Mouse (Mus musculus) CH12.LX (cell line): ENCODE results near the gene Gatm. TPM values are rescaled to one million over a fixed set of nuclear protein-coding genes. Genes with fewer than 3 reads are reported as not detected.

Experiments used
- DNase-seq: peaks from one replicate; pipeline ENCODE4 v3.0.0-alpha.2; 2013; ENCODE audit errors: extremely low read depth
- H3K27ac ChIP-seq: 2 replicates; pipeline ENCODE4 v1.5.1; 2012; ENCODE audit warnings: low read depth, mild to moderate bottlenecking, control low read depth, moderate library complexity; ENCODE audit not compliant: insufficient read depth
- H3K27me3 ChIP-seq: replicated peaks from 2 replicates; pipeline ENCODE3; 2012; ENCODE audit warnings: inconsistent platforms
- H3K36me3 ChIP-seq, 2 experiments: replicated peaks in 1 of 2; 2 replicates each; pipeline versions ENCODE3 to v1.6.1; 2012; ENCODE audit warnings: inconsistent platforms in 1 of 2, low read length in 1 of 2, mild to moderate bottlenecking in 1 of 2, mixed read lengths in 1 of 2, moderate library complexity in 1 of 2; ENCODE audit not compliant: control insufficient read depth in 1 of 2, insufficient read depth in 1 of 2
- H3K4me1 ChIP-seq, 2 experiments: 2 replicates each; pipeline ENCODE4 v1.6.1; 2012; ENCODE audit warnings: inconsistent platforms in 1 of 2, moderate library complexity in 1 of 2; ENCODE audit not compliant: insufficient read depth in 2 of 2, control insufficient read depth in 1 of 2
- H3K4me2 ChIP-seq: 2 replicates; pipeline ENCODE4 v1.6.1; 2012; ENCODE audit warnings: low read depth, mild to moderate bottlenecking, control low read depth; ENCODE audit not compliant: poor library complexity, insufficient read depth, severe bottlenecking
- H3K4me3 ChIP-seq, 3 experiments: fragments of 150-350 bp in 1 of 3; sonication (generic) in 1 of 3; replicated peaks in 1 of 3; 2 replicates each; pipeline versions ENCODE3 to v1.5.1; 2011 to 2012; ENCODE audit warnings: low read depth in 2 of 3, low read length in 2 of 3, mild to moderate bottlenecking in 2 of 3, moderate library complexity in 2 of 3, control low read depth in 1 of 3, improper control_type of control experiment in 1 of 3, inconsistent platforms in 1 of 3, mixed read lengths in 1 of 3; ENCODE audit not compliant: poor library complexity in 1 of 3
- H3K79me2 ChIP-seq: replicated peaks from 2 replicates; pipeline ENCODE4 v1.6.1; 2012; ENCODE audit warnings: mild to moderate bottlenecking, moderate library complexity; ENCODE audit not compliant: control insufficient read depth, poor library complexity, insufficient read depth, severe bottlenecking; ENCODE audit errors: extremely low read depth
- H3K9ac ChIP-seq: 2 replicates; pipeline ENCODE4 v1.6.1; 2012; ENCODE audit warnings: low read depth, mild to moderate bottlenecking, control low read depth, moderate library complexity; ENCODE audit not compliant: insufficient read depth
- H3K9me3 ChIP-seq: replicated peaks from 2 replicates; pipeline ENCODE3; 2012; ENCODE audit warnings: low read length, inconsistent platforms, mixed read lengths
- CHD2 ChIP-seq: IDR thresholded peaks from 2 replicates; pipeline ENCODE4 v1.6.1; 2011; ENCODE audit warnings: low read length, improper control_type of control experiment
- CTCF ChIP-seq, 2 experiments: IDR thresholded peaks in 1 of 2; conservative IDR thresholded peaks in 1 of 2; 2 replicates each; pipeline ENCODE4 v1.5.1; 2011 to 2012; ENCODE audit warnings: low read depth in 2 of 2, low read length in 2 of 2, improper control_type of control experiment in 1 of 2, inconsistent platforms in 1 of 2, mild to moderate bottlenecking in 1 of 2, moderate library complexity in 1 of 2
- EP300 ChIP-seq: IDR thresholded peaks from 2 replicates; pipeline ENCODE4 v1.6.1; 2011; ENCODE audit warnings: low read length, improper control_type of control experiment
- ETS1 ChIP-seq: conservative IDR thresholded peaks from 2 replicates; pipeline ENCODE4 v1.6.1; 2012; ENCODE audit warnings: low read depth, mild to moderate bottlenecking, inconsistent platforms, low read length, improper control_type of control experiment, moderate library complexity
- GABPA ChIP-seq: IDR thresholded peaks from 2 replicates; pipeline ENCODE4 v1.6.1; 2012; ENCODE audit warnings: low read depth, low read length, improper control_type of control experiment, inconsistent platforms; ENCODE audit not compliant: insufficient replicate concordance
- HCFC1 ChIP-seq: IDR thresholded peaks from 2 replicates; pipeline ENCODE4 v1.6.1; 2012; ENCODE audit warnings: low read depth, mild to moderate bottlenecking, inconsistent platforms, low read length, improper control_type of control experiment
- IRF4 ChIP-seq: IDR thresholded peaks from 2 replicates; pipeline ENCODE4 v1.6.1; 2014; ENCODE audit warnings: low read depth, mild to moderate bottlenecking, inconsistent platforms, low read length, improper control_type of control experiment
- KAT2A ChIP-seq: IDR thresholded peaks from 2 replicates; pipeline ENCODE4 v1.6.1; 2012; ENCODE audit warnings: low read length, improper control_type of control experiment, inconsistent platforms; ENCODE audit not compliant: insufficient replicate concordance
- MAFK ChIP-seq: IDR thresholded peaks from 2 replicates; pipeline ENCODE4 v1.6.1; 2011; ENCODE audit warnings: low read length, improper control_type of control experiment; ENCODE audit not compliant: insufficient replicate concordance
- MAX ChIP-seq: IDR thresholded peaks from 2 replicates; pipeline ENCODE4 v1.6.1; 2011; ENCODE audit warnings: low read length, improper control_type of control experiment
- MAZ ChIP-seq: IDR thresholded peaks from 2 replicates; pipeline ENCODE4 v1.6.1; 2012; ENCODE audit warnings: low read depth, mild to moderate bottlenecking, inconsistent platforms, low read length, improper control_type of control experiment, moderate library complexity
- MEF2A ChIP-seq: IDR thresholded peaks from 2 replicates; pipeline ENCODE4 v1.6.1; 2014; ENCODE audit warnings: low read depth, mild to moderate bottlenecking, inconsistent platforms, low read length, improper control_type of control experiment, borderline replicate concordance
- RAD21 ChIP-seq: IDR thresholded peaks from 2 replicates; pipeline ENCODE4 v1.6.1; 2011; ENCODE audit warnings: low read depth, mild to moderate bottlenecking, low read length, improper control_type of control experiment, moderate library complexity
- SIN3A ChIP-seq: IDR thresholded peaks from 2 replicates; pipeline ENCODE4 v1.6.1; 2012; ENCODE audit warnings: low read length, improper control_type of control experiment, inconsistent platforms
- TBP ChIP-seq: conservative IDR thresholded peaks from 2 replicates; pipeline ENCODE4 v1.6.1; 2011; ENCODE audit warnings: low read depth, low read length, improper control_type of control experiment
- TCF12 ChIP-seq: IDR thresholded peaks from 2 replicates; pipeline ENCODE4 v1.6.1; 2014; ENCODE audit warnings: low read depth, mild to moderate bottlenecking, inconsistent platforms, low read length, improper control_type of control experiment
- USF2 ChIP-seq: conservative IDR thresholded peaks from 2 replicates; pipeline ENCODE4 v1.6.1; 2011; ENCODE audit warnings: low read depth, low read length, improper control_type of control experiment
- ZMIZ1 ChIP-seq: IDR thresholded peaks from 2 replicates; pipeline ENCODE4 v1.6.1; 2012; ENCODE audit warnings: low read depth, mild to moderate bottlenecking, inconsistent platforms, low read length, improper control_type of control experiment
- ZNF384 ChIP-seq: IDR thresholded peaks from 2 replicates; pipeline ENCODE4 v1.6.1; 2012; ENCODE audit warnings: low read depth, low read length, improper control_type of control experiment, inconsistent platforms
- dilution Hi-C: fragments of 300-500 bp; cut with MboI; formaldehyde crosslinking; loops from 2 replicates; pipeline ENCODE4 v1.14.3; 2020; ENCODE audit warnings: low sequenced_read_pairs; ENCODE audit not compliant: extremely low pct_unique_long_range_greater_than_20kb, extremely low pct_ligation_motif_present
- in situ Hi-C: fragments of 300-500 bp; cut with MboI; formaldehyde crosslinking; loops from 3 replicates; pipeline ENCODE4 v1.14.3; 2019; ENCODE audit warnings: low sequenced_read_pairs, low pct_ligation_motif_present, low pct_unique_long_range_greater_than_20kb, mixed read lengths
- polyA plus RNA-seq: library from polyadenylated mRNA; unstranded; fragments of >175 nt; gene quantifications from 2 replicates; pipeline ENCODE4 v1.2.1, GENCODE M21; 2012; ENCODE audit warnings: low read depth; ENCODE audit not compliant: insufficient read length
- total RNA-seq, 2 experiments: library from RNA; depleted of rRNA; stranded (reverse); fragments of 300-350 nt in 1 of 2; fragments of >200 nt in 1 of 2; gene quantifications; 2 replicates each; pipeline ENCODE4 v1.2.3; 2012 to 2014

Gene Gatm
- total and polyA plus RNA-seq, 3 experiments: 13.0 to 46.0 (median 23.3) TPM

GRCm38 (mm10) chr2:122621337-122622110 lies 10.4 kb upstream of the Gatm start:
- no peak for DNase-seq
- H3K27me3 ChIP-seq: peaks cover 2% of the 10 kb centered on the region
- no peak overlapping the region for H3K27ac ChIP-seq
- 0 out of 2 replicates have a peak, but pooled peaks have one; percentile 9 for TF ChIP-seq MAFK
- TF ChIP-seq ZNF384: 0 out of 2 replicates have a peak, but pooled peaks have one; percentile 4
- TF ChIP-seq TBP: peak; percentile 92
- no peak for TF ChIP-seq CTCF (conservative IDR thresholded peaks at IDR 0.05 in 1 of 2, IDR thresholded peaks at IDR 0.05 in 1 of 2; ENCODE audit: low read depth in 2 of 2, low read length in 2 of 2)
- TF ChIP-seq, all 38 proteins: peak for 3
- dilution Hi-C loops: no loop called here
- Histone ChIP-seq H3K79me2 (no peaks in the 10 kb centered on the region), H3K36me3 (no peaks in the 10 kb centered on the region), H3K4me3 (no peak overlapping the region), H3K4me2 (no peak overlapping the region), H3K4me1 (no peaks in the 10 kb centered on the region), H3K9me3 (no peaks in the 10 kb centered on the region), H3K9ac (no peak overlapping the region)
- in situ Hi-C loops: loop anchor here (10.0 to 25.0 kb wide), 2 partner anchors 47 to 234 kb away; no protein-coding TSS in a partner anchor

GRCm38 (mm10) chr2:122618719-122619118 lies 7.6 kb upstream of the Gatm start:
- dilution Hi-C loops: no loop called here
- Histone ChIP-seq H3K27ac (no peak overlapping the region), H3K4me3 (no peak overlapping the region), H3K79me2 (no peaks in the 10 kb centered on the region), H3K4me2 (no peak overlapping the region), H3K9ac (no peak overlapping the region), H3K9me3 (no peaks in the 10 kb centered on the region), H3K36me3 (no peaks in the 10 kb centered on the region), H3K4me1 (no peaks in the 10 kb centered on the region), H3K27me3 (peaks cover 2% of the 10 kb centered on the region)
- DNase-seq: no peak
- in situ Hi-C loops: loop anchor here (25.0 kb wide), 1 partner anchor 231 kb away; no protein-coding TSS in a partner anchor
- TF ChIP-seq MAZ (no peak), KAT2A (no peak), IRF4 (no peak), MAX (no peak), ETS1 (no peak)

- H3K79me2 ChIP-seq: no peaks in the 10 kb centered on the region
- no peak overlapping the region for H3K9ac ChIP-seq
- H3K36me3 ChIP-seq: no peaks in the 10 kb centered on the region
- H3K4me3 ChIP-seq: no peak overlapping the region
- H3K9me3 ChIP-seq: no peaks in the 10 kb centered on the region
- in situ Hi-C loops: loop anchor here (25.0 kb wide), 1 partner anchor 230 kb away; no protein-coding TSS in a partner anchor
- H3K4me1 ChIP-seq: no peaks in the 10 kb centered on the region
- dilution Hi-C loops: no loop called here
- H3K4me2 ChIP-seq: no peak overlapping the region
- H3K27me3 ChIP-seq: peaks cover 2% of the 10 kb centered on the region
- TF ChIP-seq EP300 (no peak), SIN3A (no peak), RAD21 (no peak), ETS1 (no peak), ZNF384 (no peak), ZMIZ1 (no peak), HCFC1 (no peak), USF2 (no peak), CHD2 (no peak), GABPA (no peak), TCF12 (no peak), MEF2A (no peak)
- DNase-seq: no peak
- no peak overlapping the region for H3K27ac ChIP-seq
Measured at GRCm38 (mm10) chr2:122617792-122618191, 6.7 kb upstream of the Gatm start.
